Comparison of ENCODE assay signal across 20 mouse cellular contexts in genomic region chr6:88051206-88051605, GRCm38 (mm10).
"Had no signal": no experiment of that assay in that cellular context is flagged by ENCODE, and none has a peak within 500 bp of the region (broad histone marks: within the 10 kb centered on the region; RNA-seq: fewer than 3 reads in every experiment).

No protein-coding gene starts in this region.

- DNase-seq: gastrocnemius, adult 2 months; gastrocnemius, postnatal 10 days; gastrocnemius, postnatal 25 days; heart, adult 18-20 months; heart, postnatal 10 days; heart, postnatal 4 days; kidney, adult 18-20 months; kidney, adult 8-10 months; kidney, postnatal 10 days; kidney, postnatal 25 days; kidney, postnatal 4 days had no signal

- H3K4me3 ChIP-seq: gastrocnemius, adult 2 months; heart, embryonic 10.5 days; heart, embryonic 12.5 days; hindbrain, embryonic 10.5 days; hindbrain, embryonic 12.5 days; intestine, embryonic 15.5 days; layer of hippocampus, adult 2 months; left cerebral cortex, adult 2 months; limb, embryonic 10.5 days; limb, embryonic 12.5 days had no signal

- H3K4me1 ChIP-seq: heart, embryonic 10.5 days; heart, embryonic 12.5 days; hindbrain, embryonic 10.5 days; hindbrain, embryonic 12.5 days; limb, embryonic 10.5 days; limb, embryonic 12.5 days had no signal
